Mouse (Mus musculus) layer of hippocampus, adult 8-10 months (tissue): ENCODE measurements around the gene Nlrc5. TPM values are rescaled to one million over a fixed set of nuclear protein-coding genes. Genes with fewer than 3 reads are reported as not detected.
A peak's percentile ranks its signal among the peaks of the same experiment; 100 is the strongest.

ENCODE experiments used
- DNase-seq, 2 experiments: peaks; one replicate each; pipeline ENCODE4 v3.0.0; 2022; ENCODE audit warnings: low spot score in 2 of 2
- total RNA-seq, 4 experiments: library from RNA; stranded (reverse); gene quantifications; 2 replicates each; pipeline ENCODE4 v1.2.4; 2022

Gene Nlrc5
- total RNA-seq, 4 experiments from 2014 or later: 0.62 to 6.2 (median 2.1) TPM

DNA sequence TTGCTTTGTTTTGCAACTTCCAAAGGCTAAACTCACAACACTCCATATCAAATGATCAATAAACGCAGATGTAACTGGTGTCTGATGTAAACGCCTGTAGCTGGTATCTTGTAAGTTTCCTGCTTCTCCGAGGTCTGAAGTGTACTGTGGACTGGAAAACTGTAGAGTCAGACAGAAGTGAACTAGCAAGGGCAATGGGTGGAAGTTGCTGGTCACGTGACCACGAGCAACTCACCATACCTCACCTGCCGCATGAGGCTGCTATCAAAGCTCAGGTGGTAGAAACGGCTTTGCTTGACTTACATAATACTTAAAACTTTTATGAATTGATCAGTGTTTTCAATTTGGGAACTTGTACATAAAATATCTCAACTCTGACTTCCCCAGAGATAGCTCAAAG is 93.0 kb downstream of the Nlrc5 start:
- no peak for DNase-seq

DNA sequence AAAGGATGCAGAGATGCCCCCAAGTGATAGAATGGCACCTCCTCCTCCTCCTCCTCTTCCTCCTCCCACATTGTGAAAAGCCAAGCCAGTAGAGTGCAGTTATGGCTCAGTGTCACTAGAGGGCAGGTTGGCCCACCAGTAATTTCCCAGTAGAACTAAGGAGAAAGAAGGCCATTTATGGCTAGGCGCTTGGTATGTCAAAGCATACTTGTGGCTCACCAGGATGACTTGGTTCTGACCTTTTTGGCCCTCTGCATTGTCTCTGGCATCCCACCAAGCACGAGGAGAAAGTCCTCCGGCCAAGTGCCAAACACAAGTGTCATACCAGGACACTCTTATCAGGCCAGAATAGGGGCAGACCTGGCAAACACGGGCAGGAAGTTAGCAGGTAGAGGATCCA is 94.1 kb downstream of the Nlrc5 start:
- DNase-seq: peak; percentile 48 to 58

DNA sequence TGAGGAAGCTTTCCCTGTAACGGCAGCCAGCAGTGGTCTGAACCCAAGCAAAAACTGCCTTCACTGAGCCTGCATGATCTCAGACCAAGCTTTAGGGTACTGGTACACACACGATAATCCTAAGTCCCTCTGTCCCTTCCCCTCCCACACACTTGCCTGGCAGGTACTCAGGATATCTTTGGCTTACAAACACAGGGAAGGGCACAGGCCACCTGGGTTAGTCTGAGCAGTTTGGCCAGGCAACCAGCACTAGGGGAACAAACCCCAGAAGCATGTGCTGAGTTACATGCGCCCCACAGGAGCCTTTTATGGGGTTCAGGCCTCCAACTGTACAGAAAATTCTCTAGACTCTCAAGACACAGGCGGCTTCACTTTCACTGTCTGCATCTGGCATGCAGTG is 95.7 kb downstream of the Nlrc5 start:
- no peak for DNase-seq

DNA sequence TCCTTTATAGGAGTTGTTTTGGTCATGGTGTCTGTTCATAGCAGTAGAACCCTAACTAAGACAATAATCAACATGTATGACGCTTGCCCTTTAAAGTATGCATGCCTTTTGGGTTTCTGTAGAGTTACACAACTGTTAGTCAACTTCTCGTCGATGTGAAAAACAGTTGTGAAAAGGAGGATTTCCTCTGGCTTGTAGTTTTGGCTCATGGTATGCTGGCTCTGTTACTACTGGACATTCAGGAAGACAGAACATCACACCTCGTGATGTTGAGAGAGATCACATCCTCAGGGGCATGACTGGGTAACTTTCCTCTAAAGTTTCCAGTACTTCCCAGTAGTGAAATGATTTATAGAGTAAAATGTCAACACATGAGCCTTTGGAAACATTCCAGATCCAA is 96.5 kb downstream of the Nlrc5 start:
- no peak for DNase-seq

GRCm38 (mm10) chr8:94532000-94532399 is 97.8 kb downstream of the Nlrc5 start:
- no peak for DNase-seq

- no peak for DNase-seq
Measured at GRCm38 (mm10) chr8:94532525-94532872, 98.3 kb downstream of the Nlrc5 start.

- DNase-seq: peak in 1 of 2 experiments; percentile 38
Measured at GRCm38 (mm10) chr8:94532873-94533671, 98.9 kb downstream of the Nlrc5 start, which contains the start of gene Cpne2. Gene Cpne2, plus strand, starts transcription at chr8:94532990.

GRCm38 (mm10) chr8:94534612-94535011 is 100.5 kb downstream of the Nlrc5 start:
- no peak for DNase-seq

GRCm38 (mm10) chr8:94535631-94536030 is 101.5 kb downstream of the Nlrc5 start:
- DNase-seq: no peak

- no peak for DNase-seq
Measured at GRCm38 (mm10) chr8:94537456-94537855, 103.3 kb downstream of the Nlrc5 start.

DNA sequence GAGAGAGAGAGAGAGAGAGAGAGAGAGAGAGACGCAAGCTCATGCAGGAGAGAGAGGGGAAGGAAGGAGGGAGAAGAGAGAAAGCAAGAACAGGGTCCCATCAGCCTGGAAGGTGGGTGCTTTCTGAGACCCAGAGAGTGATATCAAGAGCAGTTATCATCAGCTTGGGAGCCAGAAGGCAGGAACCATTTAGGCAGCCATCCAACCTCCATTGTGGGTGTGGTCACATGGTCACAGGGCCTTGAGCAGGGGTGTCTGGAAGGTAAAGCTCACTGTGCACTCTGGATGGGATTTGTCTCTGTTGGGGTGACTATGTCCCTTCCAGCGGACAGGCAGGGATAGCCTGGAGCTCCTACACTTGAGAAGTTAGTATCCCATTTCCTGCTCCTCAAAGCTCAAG is 105.9 kb downstream of the Nlrc5 start:
- DNase-seq: no peak

DNA sequence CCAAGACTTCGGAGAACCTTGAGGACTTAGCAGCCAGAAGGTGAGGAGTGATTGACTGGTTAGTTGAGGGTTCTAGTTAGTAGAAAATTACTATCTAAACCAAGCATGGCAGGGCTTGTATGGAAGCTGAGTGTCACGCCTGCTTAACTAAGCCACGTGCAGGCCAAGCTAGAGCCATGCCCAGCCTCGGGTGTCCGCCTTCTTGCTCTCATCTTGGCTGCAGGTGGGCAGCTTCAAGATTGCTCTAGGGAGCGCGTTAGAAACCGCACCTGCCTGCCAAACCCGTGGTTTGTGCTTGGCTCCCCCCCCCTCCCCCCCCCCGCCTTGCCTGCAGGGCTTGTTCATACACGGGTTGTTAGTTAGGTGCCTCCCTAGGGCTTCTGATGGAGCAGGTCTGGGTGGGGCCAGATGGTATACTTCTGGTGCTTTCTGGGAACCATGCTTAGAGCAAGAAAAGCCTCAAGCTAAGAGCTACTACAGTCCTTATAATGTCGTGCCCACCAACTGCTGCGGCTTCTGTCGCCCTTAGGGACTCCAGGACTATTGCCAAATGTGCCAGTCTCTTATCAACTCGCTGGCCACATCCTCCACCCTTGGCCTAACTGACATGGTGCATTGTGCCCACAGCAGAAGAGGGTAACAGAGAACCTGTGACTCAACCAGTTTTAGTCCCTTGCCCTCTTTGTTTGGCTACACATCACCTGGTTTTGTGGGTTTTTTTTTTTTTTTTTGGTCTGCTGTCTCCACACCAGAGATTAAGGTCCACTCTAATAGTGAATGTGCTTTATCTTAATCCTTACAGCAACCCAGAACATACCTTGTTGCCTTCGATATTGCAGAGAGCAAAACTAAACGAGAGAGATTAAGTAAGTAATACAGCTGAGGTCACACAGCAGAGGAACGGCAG is 107.0 kb downstream of the Nlrc5 start:
- DNase-seq: no peak

DNA sequence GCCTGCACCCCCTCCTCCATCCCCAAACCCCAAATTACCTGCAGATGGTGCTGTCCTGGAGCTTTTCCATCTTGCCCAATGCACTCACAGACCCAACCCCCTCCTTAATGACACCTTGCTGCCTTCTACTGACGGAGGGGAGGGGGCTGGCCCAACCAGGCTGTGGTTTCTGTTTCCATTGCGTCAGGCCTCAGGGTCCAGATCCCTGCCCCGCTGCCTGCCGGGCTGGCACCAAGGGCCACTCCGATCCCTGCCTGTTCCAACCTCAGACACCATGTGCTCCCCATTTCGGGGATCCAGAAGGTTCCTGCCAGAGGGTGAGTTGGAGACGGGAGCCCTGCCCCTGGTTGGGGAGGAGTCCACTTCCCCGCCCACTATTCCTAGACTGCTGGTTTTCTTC is 109.8 kb downstream of the Nlrc5 start:
- DNase-seq: no peak

- no peak for DNase-seq
Measured at GRCm38 (mm10) chr8:94549041-94549440, 114.9 kb downstream of the Nlrc5 start.

- DNase-seq: no peak
Measured at GRCm38 (mm10) chr8:94549482-94549881, 115.3 kb downstream of the Nlrc5 start.

DNA sequence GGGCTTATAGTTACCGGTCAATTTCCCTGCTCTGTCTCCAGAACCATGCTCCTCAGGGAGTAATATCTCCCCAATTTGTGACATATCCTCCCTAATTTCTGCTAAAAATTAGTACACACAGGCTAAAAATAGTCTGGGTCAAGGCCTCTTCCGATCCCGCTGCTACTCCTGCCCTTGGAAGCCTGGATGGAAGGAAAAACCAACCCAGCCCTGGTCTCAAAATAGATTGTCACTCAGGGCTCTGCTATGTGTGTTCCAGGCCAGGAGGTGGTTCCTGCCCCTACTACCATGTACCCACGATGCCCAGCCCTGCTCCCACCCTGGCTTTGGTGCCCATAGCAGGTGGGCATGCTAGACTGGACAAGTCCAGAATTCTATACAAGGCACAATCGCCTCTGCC is 115.8 kb downstream of the Nlrc5 start:
- DNase-seq: no peak

- DNase-seq: peak; percentile 71 to 85
Measured at GRCm38 (mm10) chr8:94551471-94552422, 117.6 kb downstream of the Nlrc5 start.

GRCm38 (mm10) chr8:94552696-94553095 is 118.5 kb downstream of the Nlrc5 start:
- no peak for DNase-seq

DNA sequence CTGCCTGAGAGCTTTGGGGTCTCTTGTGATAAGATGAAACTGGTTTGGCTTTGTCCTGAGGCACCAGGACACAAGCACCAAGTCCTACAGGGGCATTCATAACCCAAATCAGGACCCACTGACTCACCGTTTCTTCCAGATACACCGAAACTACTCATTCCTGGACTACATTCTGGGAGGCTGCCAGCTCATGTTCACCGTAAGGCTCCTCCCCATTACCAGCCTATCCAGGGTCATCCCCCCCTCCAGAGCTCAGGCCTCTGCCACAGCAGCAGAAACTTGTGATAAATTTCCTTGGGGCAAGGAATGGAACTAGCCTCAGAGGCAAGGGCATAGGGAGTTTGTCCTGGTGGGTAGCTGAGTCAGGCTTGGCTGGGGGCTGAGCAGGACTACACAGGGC is 123.1 kb downstream of the Nlrc5 start:
- DNase-seq: no peak

GRCm38 (mm10) chr8:94561256-94561655 is 127.1 kb downstream of the Nlrc5 start:
- DNase-seq: peak; percentile 34 to 46

DNA sequence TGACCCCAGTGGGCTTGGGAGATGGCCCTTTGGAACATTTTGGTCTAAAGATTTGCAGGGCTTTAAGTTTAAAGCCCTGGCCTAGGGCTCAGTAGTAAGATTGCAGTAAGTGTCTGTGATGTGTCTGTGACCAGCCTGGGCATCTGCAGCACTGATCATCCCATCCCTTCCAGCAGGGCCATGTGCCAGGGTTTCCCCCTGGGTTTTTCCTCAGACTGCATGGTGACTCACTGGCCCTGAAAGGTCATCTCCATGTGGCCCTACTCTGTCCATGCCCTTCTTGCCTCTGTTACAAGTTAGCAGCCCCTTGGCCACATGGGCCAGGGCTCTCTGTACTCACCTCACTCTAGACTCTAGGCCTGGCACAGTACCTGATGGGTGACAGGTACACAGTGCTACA is 130.3 kb downstream of the Nlrc5 start:
- DNase-seq: no peak
